Mouse (Mus musculus): ENCODE data around the gene Cfl1. TPM values are rescaled to one million over a fixed set of nuclear protein-coding genes. Genes with fewer than 3 reads are reported as not detected.

Gene Cfl1
- polyA plus RNA-seq, 1 experiment from 2014 or later = 2,528 TPM

DNA sequence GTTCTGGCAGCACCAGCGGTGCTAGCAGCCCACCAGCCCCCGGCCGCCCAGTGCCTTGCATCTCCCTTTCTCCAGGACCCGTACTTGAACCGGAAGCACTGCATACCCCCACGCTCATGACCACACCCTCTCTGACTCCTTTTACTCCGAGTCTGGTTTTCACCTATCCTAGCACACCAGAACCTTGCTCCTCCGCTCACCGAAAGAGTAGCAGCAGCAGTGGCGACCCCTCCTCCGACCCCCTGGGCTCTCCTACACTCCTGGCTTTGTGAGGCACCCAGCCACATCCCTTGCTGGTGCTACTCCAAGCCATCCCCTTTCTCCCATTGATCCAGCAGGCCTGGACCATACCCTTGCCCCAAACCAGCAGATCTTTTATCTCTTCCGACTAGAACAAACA, 35.2 kb upstream of the Cfl1 start:
- H3K4me3 ChIP-seq (ENCODE audit: low read depth, low read length) = peak overlapping the region; percentile 87
- H3K4me1 ChIP-seq (ENCODE audit: control insufficient read depth, insufficient read depth, low read length) = peaks cover 21% of the 10 kb centered on the region
- H3K9me3 ChIP-seq (replicated peaks; ENCODE audit: control insufficient read depth, low read length) = no peaks in the 10 kb centered on the region
- H3K27me3 ChIP-seq (ENCODE audit: control insufficient read depth, insufficient read depth, low read length) = peaks cover 5% of the 10 kb centered on the region; the same call in 1 of the 2 replicates
- H3K9ac ChIP-seq (ENCODE audit: low read depth, low read length) = peak overlapping the region; percentile 95; the same call in 1 of the 2 replicates
- 59% methylated on average over 12 of the region's 12 CpGs for WGBS (ENCODE audit: insufficient replicate concordance)
- ATAC-seq (replicated peaks; ENCODE audit: insufficient number of reproducible peaks, low FRiP score, low TSS enrichment) = no peak
- no peaks in the 10 kb centered on the region for H3K36me3 ChIP-seq (ENCODE audit: control insufficient read depth, insufficient read depth, low read length)
- peak overlapping the region; percentile 100 for H3K4me2 ChIP-seq
- no peak overlapping the region for H3K27ac ChIP-seq (ENCODE audit: low read depth, low read length)

DNA sequence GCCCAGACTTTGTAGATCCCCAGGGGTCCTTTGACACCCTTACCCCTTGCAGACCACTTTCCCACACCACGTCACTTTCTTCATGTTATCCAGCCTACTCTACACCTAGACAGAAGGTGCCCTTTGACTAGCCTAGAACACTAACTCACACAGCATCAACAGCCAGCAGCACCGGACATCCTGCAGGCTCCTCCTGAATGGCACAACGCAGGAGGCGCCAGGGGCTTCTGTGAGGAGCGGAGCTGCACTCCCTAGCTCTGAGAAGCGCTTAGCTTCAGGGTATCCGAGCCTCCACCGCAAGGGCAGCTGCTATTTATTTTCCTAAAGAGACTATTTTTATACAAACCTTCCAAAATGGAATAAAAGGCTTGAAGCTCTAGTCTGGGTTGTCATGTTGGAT, 34.7 kb upstream of the Cfl1 start:
- H3K4me2 ChIP-seq = peak overlapping the region; percentile 100
- WGBS (ENCODE audit: insufficient replicate concordance) = 52% methylated on average over 8 of the region's 8 CpGs
- peak overlapping the region; percentile 94; the same call in 1 of the 2 replicates for H3K27ac ChIP-seq (ENCODE audit: low read depth, low read length)
- no peaks in the 10 kb centered on the region for H3K36me3 ChIP-seq (ENCODE audit: control insufficient read depth, insufficient read depth, low read length)
- peaks cover 19% of the 10 kb centered on the region for H3K4me1 ChIP-seq (ENCODE audit: control insufficient read depth, insufficient read depth, low read length)
- H3K4me3 ChIP-seq (ENCODE audit: low read depth, low read length) = peak overlapping the region; percentile 87
- H3K9ac ChIP-seq (ENCODE audit: low read depth, low read length) = peak overlapping the region; percentile 95
- no peaks in the 10 kb centered on the region for H3K9me3 ChIP-seq (replicated peaks; ENCODE audit: control insufficient read depth, low read length)
- H3K27me3 ChIP-seq (ENCODE audit: control insufficient read depth, insufficient read depth, low read length) = peaks cover under 1% of the 10 kb centered on the region; the same call in 1 of the 2 replicates
- no peak for ATAC-seq (replicated peaks; ENCODE audit: insufficient number of reproducible peaks, low FRiP score, low TSS enrichment)

DNA sequence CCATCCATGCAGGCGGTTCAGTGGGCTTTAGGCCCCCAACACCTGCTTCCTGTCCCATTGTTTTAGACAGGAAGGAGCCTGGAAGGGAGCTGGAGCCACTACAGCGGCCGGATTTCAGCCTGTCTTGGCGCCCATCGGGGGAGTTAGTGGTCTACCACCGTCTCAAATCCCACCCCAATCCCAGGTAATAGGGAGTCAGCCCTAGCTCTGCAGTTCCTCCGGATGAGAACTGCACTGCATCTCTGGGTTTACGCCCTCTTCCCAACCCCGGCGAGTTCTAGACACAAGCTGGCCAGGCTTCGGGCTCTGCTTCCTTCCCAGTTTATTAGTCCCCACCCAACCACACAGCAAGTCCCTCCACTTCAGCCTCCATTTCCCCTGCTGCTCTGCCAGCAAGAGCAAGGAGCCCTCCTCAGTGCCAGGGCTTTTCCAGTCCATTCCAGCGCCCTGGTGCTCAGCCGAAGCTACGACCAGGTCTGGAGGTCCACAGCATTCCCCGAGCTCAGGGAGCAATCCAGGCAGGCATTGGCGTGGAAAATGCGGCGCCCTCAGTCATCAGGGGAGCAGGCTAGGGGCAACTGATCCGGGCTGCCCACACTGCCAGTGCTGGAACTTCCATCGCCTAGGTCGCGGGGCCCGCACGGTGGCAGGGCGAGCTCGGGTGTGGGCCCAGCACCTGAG, 33.9 kb upstream of the Cfl1 start:
- WGBS (ENCODE audit: insufficient replicate concordance) = 3% methylated on average over 26 of the region's 26 CpGs

DNA sequence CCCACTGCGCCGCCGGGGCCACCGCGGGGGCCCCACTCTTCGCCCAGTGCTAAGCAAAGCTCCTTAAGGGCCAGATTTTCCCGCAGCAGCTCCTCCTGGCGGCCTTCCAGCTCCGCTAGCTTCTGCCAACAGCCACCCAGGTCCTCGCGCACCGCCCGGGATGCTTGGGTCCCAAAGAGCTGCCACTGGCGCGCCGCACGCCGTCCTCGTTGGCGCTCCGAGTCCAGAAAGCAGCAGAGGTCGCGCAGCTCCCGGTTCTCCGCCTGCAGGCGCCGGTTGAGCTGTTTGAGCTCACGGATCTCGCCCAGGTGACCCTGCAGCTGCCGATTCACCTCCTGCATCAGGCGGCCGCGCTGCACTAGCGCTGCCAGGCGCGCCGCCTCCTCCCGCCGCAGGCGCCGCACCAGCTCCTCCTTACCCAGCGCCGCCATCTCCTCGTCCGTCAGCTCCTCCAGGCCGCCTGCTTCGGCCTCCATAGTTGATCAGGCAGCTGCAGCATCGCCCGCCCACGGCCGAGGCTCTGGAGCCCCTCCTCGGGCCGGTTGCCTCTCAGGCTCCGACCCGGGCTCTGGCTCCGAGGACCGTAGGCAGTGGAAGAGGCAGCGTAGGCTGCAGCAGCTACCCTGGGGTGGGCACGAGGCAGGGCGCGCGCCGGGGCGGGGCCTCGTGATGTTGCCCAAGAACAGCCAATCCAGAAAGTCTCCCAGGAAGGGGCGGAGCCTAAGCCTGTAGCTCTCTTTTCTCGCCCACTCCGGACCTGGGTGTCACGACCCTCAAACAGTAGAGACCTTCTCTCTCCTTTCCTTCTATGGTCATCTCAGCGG, 33.1 kb upstream of the Cfl1 start:
- Histone ChIP-seq H3K27me3 (ENCODE audit: control insufficient read depth, insufficient read depth, low read length) (no peaks in the 10 kb centered on the region), H3K4me1 (ENCODE audit: control insufficient read depth, insufficient read depth, low read length) (peaks cover 25% of the 10 kb centered on the region), H3K9me3 (replicated peaks; ENCODE audit: control insufficient read depth, low read length) (no peaks in the 10 kb centered on the region), H3K4me2 (peak overlapping the region; percentile 100), H3K27ac (ENCODE audit: low read depth, low read length) (peak overlapping the region; percentile 94), H3K4me3 (ENCODE audit: low read depth, low read length) (peak overlapping the region; percentile 87), H3K36me3 (ENCODE audit: control insufficient read depth, insufficient read depth, low read length) (no peaks in the 10 kb centered on the region), H3K9ac (ENCODE audit: low read depth, low read length) (peak overlapping the region; percentile 95)
- ATAC-seq (replicated peaks; ENCODE audit: insufficient number of reproducible peaks, low FRiP score, low TSS enrichment) = peak; percentile 87
- 1% methylated on average over 64 of the region's 70 CpGs for WGBS (ENCODE audit: insufficient replicate concordance)

More for the DNA sequence above, 33.9 kb upstream of the Cfl1 start:
- no peaks in the 10 kb centered on the region for H3K27me3 ChIP-seq (ENCODE audit: control insufficient read depth, insufficient read depth, low read length)
- H3K4me2 ChIP-seq = peak overlapping the region; percentile 100
- peak overlapping the region; percentile 87 for H3K4me3 ChIP-seq (ENCODE audit: low read depth, low read length)
- H3K36me3 ChIP-seq (ENCODE audit: control insufficient read depth, insufficient read depth, low read length) = no peaks in the 10 kb centered on the region
- no peak for ATAC-seq (replicated peaks; ENCODE audit: insufficient number of reproducible peaks, low FRiP score, low TSS enrichment)
- H3K4me1 ChIP-seq (ENCODE audit: control insufficient read depth, insufficient read depth, low read length) = peaks cover 25% of the 10 kb centered on the region
- H3K27ac ChIP-seq (ENCODE audit: low read depth, low read length) = peak overlapping the region; percentile 94
- H3K9me3 ChIP-seq (replicated peaks; ENCODE audit: control insufficient read depth, low read length) = no peaks in the 10 kb centered on the region
- H3K9ac ChIP-seq (ENCODE audit: low read depth, low read length) = peak overlapping the region; percentile 95

DNA sequence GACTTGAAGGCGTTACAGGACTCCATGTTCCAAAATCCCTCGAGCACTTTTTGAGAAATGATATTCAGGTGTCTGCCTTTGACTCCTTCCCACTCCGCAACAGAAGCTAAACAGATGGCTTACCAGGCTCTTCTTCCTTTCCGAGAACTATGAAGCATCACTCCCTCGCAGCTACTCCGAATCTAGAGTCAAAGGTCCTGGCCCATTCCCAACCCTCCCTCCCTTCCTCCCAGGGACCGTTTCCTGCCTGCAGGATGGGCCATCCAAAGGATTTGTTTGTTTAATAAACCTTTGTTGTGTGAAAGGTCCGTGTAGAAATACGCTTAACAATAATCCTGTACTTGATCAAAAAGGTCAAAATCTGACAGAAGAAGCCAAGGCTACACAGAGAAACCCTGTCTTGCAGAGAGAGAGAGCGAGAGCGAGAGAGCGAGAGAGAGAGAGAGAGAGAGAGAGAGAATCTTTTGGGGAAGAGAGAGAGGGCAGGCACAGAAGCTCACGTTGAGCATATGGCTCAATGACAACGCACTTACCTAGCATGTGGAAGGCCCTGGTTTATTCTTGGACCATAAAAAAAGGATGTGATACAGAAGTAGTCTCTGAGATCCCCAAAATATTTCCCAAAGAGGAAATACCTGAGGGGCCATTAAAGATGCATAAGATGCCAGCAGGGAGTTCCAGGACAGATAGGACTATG, 32.4 kb upstream of the Cfl1 start, which contains the start of gene Ccdc85b:
Gene Ccdc85b, minus strand, starts transcription at position 149 of the 697 bp plus-strand sequence.
- Histone ChIP-seq H3K4me3 (ENCODE audit: low read depth, low read length) (peak within 1 kb of the TSS; percentile 87), H3K9ac (ENCODE audit: low read depth, low read length) (peak within 1 kb of the TSS; percentile 95), H3K27ac (ENCODE audit: low read depth, low read length) (peak within 1 kb of the TSS; percentile 94), H3K36me3 (ENCODE audit: control insufficient read depth, insufficient read depth, low read length) (no peaks in the 10 kb centered on the region), H3K27me3 (ENCODE audit: control insufficient read depth, insufficient read depth, low read length) (no peaks in the 10 kb centered on the region), H3K4me1 (ENCODE audit: control insufficient read depth, insufficient read depth, low read length) (peaks cover 25% of the 10 kb centered on the region), H3K9me3 (replicated peaks; ENCODE audit: control insufficient read depth, low read length) (no peaks in the 10 kb centered on the region), H3K4me2 (peak within 1 kb of the TSS; percentile 100)
- 14% methylated on average over 14 of the region's 14 CpGs for WGBS (ENCODE audit: insufficient replicate concordance)
- no peak for ATAC-seq (replicated peaks; ENCODE audit: insufficient number of reproducible peaks, low FRiP score, low TSS enrichment)

DNA sequence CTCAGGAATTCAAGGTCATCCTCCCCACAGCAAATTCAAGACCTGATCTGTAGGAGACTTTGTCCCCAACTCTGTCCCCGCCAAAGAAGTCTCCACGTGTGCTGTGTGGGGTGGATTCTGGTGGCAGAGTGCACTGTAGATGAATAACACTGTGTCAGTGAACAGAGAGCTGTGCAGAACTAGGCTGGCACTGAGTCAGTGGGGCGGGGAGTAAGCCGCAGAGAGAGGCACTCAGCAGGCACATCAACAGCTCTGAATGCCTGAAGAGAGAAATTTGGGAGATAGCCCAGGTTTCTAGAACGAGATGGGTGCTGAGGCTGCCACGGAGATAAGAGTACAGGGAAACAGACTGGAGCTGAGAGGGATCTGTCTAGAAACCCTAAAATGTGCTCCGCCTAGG, 31.2 kb upstream of the Cfl1 start:
- H3K27ac ChIP-seq (ENCODE audit: low read depth, low read length) = no peak overlapping the region
- 54% methylated on average over 7 of the region's 7 CpGs for WGBS (ENCODE audit: insufficient replicate concordance)
- no peaks in the 10 kb centered on the region for H3K9me3 ChIP-seq (replicated peaks; ENCODE audit: control insufficient read depth, low read length)
- no peaks in the 10 kb centered on the region for H3K27me3 ChIP-seq (ENCODE audit: control insufficient read depth, insufficient read depth, low read length)
- H3K4me3 ChIP-seq (ENCODE audit: low read depth, low read length) = no peak overlapping the region
- H3K36me3 ChIP-seq (ENCODE audit: control insufficient read depth, insufficient read depth, low read length) = no peaks in the 10 kb centered on the region
- peaks cover 28% of the 10 kb centered on the region for H3K4me1 ChIP-seq (ENCODE audit: control insufficient read depth, insufficient read depth, low read length)
- H3K4me2 ChIP-seq = no peak overlapping the region
- no peak overlapping the region for H3K9ac ChIP-seq (ENCODE audit: low read depth, low read length)
- ATAC-seq (replicated peaks; ENCODE audit: insufficient number of reproducible peaks, low FRiP score, low TSS enrichment) = no peak

DNA sequence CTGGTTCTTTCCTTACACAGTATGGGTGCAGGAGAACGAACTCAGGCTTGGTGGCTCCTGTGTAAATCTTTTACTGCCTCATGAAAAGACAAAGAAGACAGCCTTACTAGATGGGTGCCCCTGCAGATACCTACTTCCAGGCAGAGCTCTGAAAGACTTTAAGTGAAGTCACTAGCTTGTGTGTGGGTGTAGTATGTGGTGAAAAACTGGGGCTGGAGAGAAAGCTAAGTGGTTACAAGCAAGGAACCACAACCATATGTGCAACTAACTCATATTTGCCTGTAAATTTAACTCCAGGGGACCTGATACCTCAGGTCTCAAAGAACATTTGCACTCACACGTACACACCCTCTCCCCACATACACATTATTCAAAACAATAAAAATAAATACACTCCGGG, 30.4 kb upstream of the Cfl1 start:
- H3K9me3 ChIP-seq (replicated peaks; ENCODE audit: control insufficient read depth, low read length) = no peaks in the 10 kb centered on the region
- WGBS (ENCODE audit: insufficient replicate concordance) = 25% methylated on average over 3 of the region's 3 CpGs
- H3K4me3 ChIP-seq (ENCODE audit: low read depth, low read length) = peak overlapping the region; percentile 79
- H3K4me1 ChIP-seq (ENCODE audit: control insufficient read depth, insufficient read depth, low read length) = peaks cover 32% of the 10 kb centered on the region
- peak overlapping the region; percentile 96 for H3K4me2 ChIP-seq
- H3K36me3 ChIP-seq (ENCODE audit: control insufficient read depth, insufficient read depth, low read length) = no peaks in the 10 kb centered on the region
- H3K27me3 ChIP-seq (ENCODE audit: control insufficient read depth, insufficient read depth, low read length) = no peaks in the 10 kb centered on the region
- no peak for ATAC-seq (replicated peaks; ENCODE audit: insufficient number of reproducible peaks, low FRiP score, low TSS enrichment)
- H3K9ac ChIP-seq (ENCODE audit: low read depth, low read length) = peak overlapping the region; percentile 87
- H3K27ac ChIP-seq (ENCODE audit: low read depth, low read length) = peak overlapping the region; percentile 43

DNA sequence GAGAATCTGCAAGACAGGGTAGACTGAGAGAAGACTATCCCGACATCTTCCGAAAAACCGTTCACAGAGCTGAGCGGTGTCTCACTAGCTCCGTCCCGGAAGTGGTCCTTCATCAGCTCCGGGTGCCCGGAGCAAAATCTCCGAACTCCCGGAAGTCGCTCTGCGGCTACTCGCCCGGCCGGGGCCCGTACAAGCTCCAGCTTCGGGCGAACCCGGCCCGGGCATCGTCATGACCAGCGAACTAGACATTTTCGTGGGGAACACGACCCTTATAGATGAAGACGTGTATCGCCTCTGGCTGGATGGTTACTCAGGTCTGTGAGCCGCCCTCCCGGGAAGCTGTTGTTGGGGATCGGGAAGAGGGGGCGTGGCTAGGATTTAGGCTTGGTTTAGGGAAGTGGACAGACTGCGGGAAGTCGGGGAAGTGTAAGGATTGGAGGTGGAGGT, 29.8 kb upstream of the Cfl1 start, which contains the start of gene Fibp:
Gene Fibp, plus strand, starts transcription at position 151 of the 447 bp plus-strand sequence.
- Histone ChIP-seq H3K9me3 (replicated peaks; ENCODE audit: control insufficient read depth, low read length) (no peaks in the 10 kb centered on the region), H3K4me3 (ENCODE audit: low read depth, low read length) (peak within 1 kb of the TSS; percentile 79), H3K27me3 (ENCODE audit: control insufficient read depth, insufficient read depth, low read length) (no peaks in the 10 kb centered on the region), H3K4me2 (peak within 1 kb of the TSS; percentile 96), H3K36me3 (ENCODE audit: control insufficient read depth, insufficient read depth, low read length) (peaks cover 4% of the 10 kb centered on the region), H3K4me1 (ENCODE audit: control insufficient read depth, insufficient read depth, low read length) (peaks cover 27% of the 10 kb centered on the region), H3K9ac (ENCODE audit: low read depth, low read length) (peak within 1 kb of the TSS; percentile 87), H3K27ac (ENCODE audit: low read depth, low read length) (peak within 1 kb of the TSS; percentile 43)
- WGBS (ENCODE audit: insufficient replicate concordance) = under 1% methylated on average over 32 of the region's 32 CpGs
- ATAC-seq (replicated peaks; ENCODE audit: insufficient number of reproducible peaks, low FRiP score, low TSS enrichment) = peak; percentile 53; the same call in 1 of the 2 replicates
